Mouse (Mus musculus) kidney, embryonic 16.5 days (tissue): ENCODE measurements around the gene Gm29094. TPM values are rescaled to one million over a fixed set of nuclear protein-coding genes. Genes with fewer than 3 reads are reported as not detected.
"Not testable (repeated sequence)": the region's sequence is repeated elsewhere in the genome, so short reads cannot be mapped to it uniquely, and the experiment has no call there.

ENCODE experiments used
- ATAC-seq: fragments of 200-750 bp; cut with Nextera tagmentation; 2 replicates; pipeline ENCODE4 v1.8.0; 2017; ENCODE audit warnings: moderate TSS enrichment; ENCODE audit not compliant: low FRiP score, low TSS enrichment
- H3K27ac ChIP-seq: fragments of 300-500 bp; sonication (generic); 2 replicates; pipeline ENCODE4 v1.5.1; 2014; ENCODE audit warnings: low read length
- H3K27me3 ChIP-seq: fragments of 300-500 bp; sonication (generic); 2 replicates; pipeline ENCODE4 v1.6.1; 2014; ENCODE audit warnings: low read length, control low read depth, mixed read lengths; ENCODE audit not compliant: insufficient read depth
- H3K36me3 ChIP-seq: fragments of 300-500 bp; sonication (generic); 2 replicates; pipeline ENCODE4 v1.6.1; 2014; ENCODE audit warnings: low read length, control low read depth, mixed read lengths; ENCODE audit not compliant: insufficient read depth
- H3K4me1 ChIP-seq: fragments of 300-500 bp; sonication (generic); 2 replicates; pipeline ENCODE4 v1.6.1; 2014; ENCODE audit warnings: low read length, control low read depth, mixed read lengths; ENCODE audit not compliant: insufficient read depth
- H3K4me2 ChIP-seq: fragments of 300-500 bp; sonication (generic); replicated peaks from 2 replicates; pipeline ENCODE4 v1.6.1; 2014; ENCODE audit warnings: low read depth, low read length
- H3K4me3 ChIP-seq: fragments of 300-500 bp; sonication (generic); 2 replicates; pipeline ENCODE4 v1.5.1; 2014; ENCODE audit warnings: mild to moderate bottlenecking, low read length
- H3K9ac ChIP-seq: fragments of 300-500 bp; sonication (generic); replicated peaks from 2 replicates; pipeline ENCODE4 v1.6.1; 2014; ENCODE audit warnings: low read length
- H3K9me3 ChIP-seq: fragments of 300-500 bp; sonication (generic); 2 replicates; pipeline ENCODE4 v1.6.1; 2016; ENCODE audit warnings: low read length, control low read depth
- WGBS: fragments of 180-500 bp; shearing (Covaris S2); extraction: QIAGEN DNeasy Blood & Tissue Kit; methylation state at CpG from one replicate; pipeline ENCODE4 v1.1.7; 2014; 5-methylcytosine and 5-hydroxymethylcytosine counted together
- polyA plus RNA-seq: library from polyadenylated mRNA; unstranded; fragments of >200 nt; fragmentation: Nextera tagmentation; extraction: Ambion mirVana; gene quantifications from 2 replicates; pipeline ENCODE4 v1.2.1, GENCODE M21; 2015

Gm29094 gene
- 0.66 TPM in 1 of 2 replicates, not detected in the other for polyA plus RNA-seq

DNA sequence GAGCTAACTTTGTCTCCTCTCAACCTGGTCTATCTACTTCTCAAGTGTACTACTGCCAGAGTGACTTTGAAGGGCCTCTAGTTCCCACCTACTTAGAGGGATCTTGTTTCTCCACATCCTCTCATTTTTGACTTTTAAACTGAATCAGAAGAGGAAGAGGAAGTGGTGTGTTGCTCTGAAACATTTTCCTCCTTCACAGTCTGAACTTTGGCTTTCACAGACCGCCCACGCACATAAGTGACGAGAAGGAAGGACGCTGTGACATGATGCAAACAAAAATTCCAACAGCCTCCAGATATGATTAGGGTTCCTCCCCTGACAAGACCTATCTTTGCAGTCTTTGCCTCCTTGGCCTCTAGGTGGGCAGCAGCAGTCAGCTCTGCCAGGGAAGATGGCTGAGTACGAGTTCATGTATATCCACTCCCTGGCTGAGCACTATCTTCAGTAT lies at the start of gene Gm29094, which contains the start of gene Bcl2a1b:
Gm29094 (plus strand) TSS at position 411 of the 448 bp plus-strand sequence.
Bcl2a1b (plus strand) TSS at position 241 of the 448 bp plus-strand sequence.
- H3K9ac ChIP-seq, H3K4me1 ChIP-seq, H3K36me3 ChIP-seq, H3K27me3 ChIP-seq, H3K9me3 ChIP-seq, H3K27ac ChIP-seq, H3K4me3 ChIP-seq, H3K4me2 ChIP-seq, ATAC-seq: not testable (repeated sequence)
- 74% methylated on average over 5 of the region's 5 CpGs for WGBS

DNA sequence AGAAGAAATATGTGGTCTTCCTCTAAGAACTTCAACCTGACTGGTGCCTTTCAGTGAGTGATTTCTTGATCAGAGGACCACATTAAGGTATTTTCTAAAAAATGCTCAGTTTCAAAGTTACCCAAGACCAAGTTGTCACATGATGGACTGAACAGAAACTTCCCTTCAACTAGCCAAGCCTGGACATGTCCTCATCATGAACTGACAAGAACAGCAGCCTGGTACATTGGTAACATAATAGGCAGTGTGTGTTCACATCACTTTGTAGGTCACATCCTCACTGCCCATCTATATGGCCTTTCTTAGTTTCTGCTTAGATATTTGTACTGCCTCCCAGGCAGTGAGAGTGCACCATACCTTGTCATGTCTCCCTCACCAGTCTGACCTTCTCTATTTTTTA lies 26.6 kb upstream of the Gm29094 start:
- not testable (repeated sequence) for H3K4me1 ChIP-seq, H3K36me3 ChIP-seq, H3K27ac ChIP-seq, H3K4me2 ChIP-seq, H3K4me3 ChIP-seq, H3K9ac ChIP-seq, H3K27me3 ChIP-seq, H3K9me3 ChIP-seq, ATAC-seq

- not testable (repeated sequence) for H3K36me3 ChIP-seq, H3K27me3 ChIP-seq, H3K27ac ChIP-seq, H3K4me2 ChIP-seq, ATAC-seq, H3K9me3 ChIP-seq, H3K9ac ChIP-seq, H3K4me1 ChIP-seq, H3K4me3 ChIP-seq
- 31% methylated on average over 2 of the region's 3 CpGs for WGBS
Observed at GRCm38 (mm10) chr9:89178833-89179232, 20.3 kb upstream of the Gm29094 start.

- WGBS: 71% methylated on average over 2 of the region's 4 CpGs
- H3K9ac ChIP-seq, ATAC-seq, H3K36me3 ChIP-seq, H3K27ac ChIP-seq, H3K4me1 ChIP-seq, H3K27me3 ChIP-seq, H3K4me3 ChIP-seq, H3K4me2 ChIP-seq, H3K9me3 ChIP-seq: not testable (repeated sequence)
Observed at GRCm38 (mm10) chr9:89179469-89179868, 19.7 kb upstream of the Gm29094 start.

GRCm38 (mm10) chr9:89187006-89187405 lies 12.2 kb upstream of the Gm29094 start:
- H3K4me3 ChIP-seq: not testable (repeated sequence)
- WGBS: 85% methylated on average over 15 of the region's 15 CpGs

DNA sequence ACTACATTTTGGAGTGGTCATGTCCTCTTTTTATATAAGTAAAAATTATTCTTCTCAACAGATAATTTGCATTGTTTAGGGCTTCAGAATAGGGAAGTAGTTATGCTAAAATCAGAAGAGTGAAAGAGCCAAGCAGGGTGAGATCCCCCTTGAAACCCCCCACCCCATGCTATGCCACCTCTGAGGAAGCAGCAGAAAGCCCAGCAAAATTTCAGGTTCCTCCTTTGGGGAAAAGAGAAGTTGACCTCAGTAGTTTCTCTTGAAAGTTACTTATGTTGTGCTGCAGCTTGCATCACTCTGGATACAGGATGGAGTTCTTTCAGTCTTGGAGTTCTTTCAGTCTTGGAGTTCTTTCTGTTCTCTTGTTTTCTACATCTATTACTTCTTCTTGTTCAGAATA lies 3.7 kb upstream of the Gm29094 start:
- not testable (repeated sequence) for ATAC-seq

More at GRCm38 (mm10) chr9:89187006-89187405, 12.2 kb upstream of the Gm29094 start:
- H3K27ac ChIP-seq, H3K36me3 ChIP-seq, H3K9ac ChIP-seq, H3K27me3 ChIP-seq, H3K9me3 ChIP-seq, ATAC-seq, H3K4me1 ChIP-seq, H3K4me2 ChIP-seq: not testable (repeated sequence)

GRCm38 (mm10) chr9:89197509-89197908 lies 1.7 kb upstream of the Gm29094 start:
- ATAC-seq: peak; percentile 42; the same call in 1 of the 2 replicates
- 88% methylated on average over 1 of the region's 1 CpGs for WGBS
- not testable (repeated sequence) for H3K36me3 ChIP-seq

More for the DNA sequence above, 3.7 kb upstream of the Gm29094 start:
- H3K4me2 ChIP-seq, H3K27ac ChIP-seq, H3K9me3 ChIP-seq, H3K4me3 ChIP-seq, H3K27me3 ChIP-seq, H3K36me3 ChIP-seq, H3K9ac ChIP-seq, H3K4me1 ChIP-seq: not testable (repeated sequence)

DNA sequence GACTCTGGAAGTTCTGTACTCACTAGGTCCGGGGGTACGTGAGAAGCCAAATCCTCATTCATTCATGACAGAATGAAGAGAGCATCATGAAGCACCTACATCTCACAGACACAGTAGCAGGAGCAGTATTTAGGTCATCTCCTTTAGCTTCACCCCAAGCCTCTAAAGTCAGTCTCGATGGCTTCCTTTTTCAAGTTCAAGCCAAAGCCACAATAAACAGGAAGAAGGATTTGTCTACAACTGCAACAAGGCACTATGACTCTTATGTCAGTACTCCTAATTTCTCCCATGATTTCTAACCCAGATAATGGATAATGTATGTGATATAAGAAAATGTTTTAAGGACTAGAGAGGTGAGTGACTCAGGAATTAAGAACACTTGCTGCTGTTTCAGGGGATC lies 830 bp upstream of the Gm29094 start:
- not testable (repeated sequence) for H3K9me3 ChIP-seq, H3K4me3 ChIP-seq, H3K27me3 ChIP-seq, H3K4me1 ChIP-seq, H3K27ac ChIP-seq, H3K4me2 ChIP-seq, H3K9ac ChIP-seq, ATAC-seq, H3K36me3 ChIP-seq
- 87% methylated on average over 3 of the region's 3 CpGs for WGBS

More at GRCm38 (mm10) chr9:89197509-89197908, 1.7 kb upstream of the Gm29094 start:
- not testable (repeated sequence) for H3K4me1 ChIP-seq, H3K4me3 ChIP-seq, H3K27me3 ChIP-seq, H3K4me2 ChIP-seq, H3K9ac ChIP-seq, H3K27ac ChIP-seq, H3K9me3 ChIP-seq

- H3K9ac ChIP-seq, H3K4me2 ChIP-seq, H3K27ac ChIP-seq, H3K9me3 ChIP-seq, H3K4me1 ChIP-seq, H3K36me3 ChIP-seq, H3K4me3 ChIP-seq, ATAC-seq, H3K27me3 ChIP-seq: not testable (repeated sequence)
Observed at GRCm38 (mm10) chr9:89202256-89202655, 3.1 kb downstream of the Gm29094 start.

DNA sequence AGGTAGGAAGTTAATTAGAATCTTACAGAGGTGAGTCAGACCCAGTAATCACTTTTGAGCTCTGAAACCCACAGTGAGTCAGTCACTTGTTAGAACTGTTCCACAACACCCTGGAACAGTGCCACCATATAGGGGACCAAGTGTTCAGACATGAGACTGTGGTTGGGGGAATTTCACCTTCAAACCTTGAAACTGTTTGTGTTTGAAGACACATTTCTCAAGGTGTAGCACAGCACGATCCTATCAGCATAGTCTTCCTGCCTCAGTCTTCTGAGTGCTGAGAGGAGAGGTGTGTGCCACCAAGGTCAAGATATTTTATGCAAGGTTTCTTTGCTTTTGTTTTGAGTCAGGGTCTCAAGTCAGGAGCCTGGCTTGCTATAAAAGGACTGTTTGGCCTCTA lies 9.8 kb downstream of the Gm29094 start:
- WGBS: 29% methylated on average over 1 of the region's 1 CpGs

More for the DNA sequence above, 9.8 kb downstream of the Gm29094 start:
- not testable (repeated sequence) for H3K36me3 ChIP-seq, H3K4me1 ChIP-seq, H3K9me3 ChIP-seq, H3K27ac ChIP-seq, H3K9ac ChIP-seq, ATAC-seq, H3K4me2 ChIP-seq, H3K27me3 ChIP-seq, H3K4me3 ChIP-seq
